Mouse (Mus musculus) heart, adult 2 months (tissue): ENCODE data around the gene Spcs2.

ENCODE experiments used
- EP300 ChIP-seq: fragments of 200-500 bp; IDR thresholded peaks from 2 replicates; pipeline ENCODE4 v1.6.1; 2011; ENCODE audit warnings: low read depth, low read length, control low read depth; ENCODE audit not compliant: insufficient read depth
- POLR2A ChIP-seq: fragments of 200-500 bp; IDR thresholded peaks from 2 replicates; pipeline ENCODE4 v1.6.1; 2011; ENCODE audit warnings: mild to moderate bottlenecking, low read depth, low read length, control low read depth; ENCODE audit not compliant: insufficient read depth

- no peak for TF ChIP-seq POLR2A
- no peak for TF ChIP-seq EP300
Measured at GRCm38 (mm10) chr7:99893967-99894366, 30.7 kb upstream of the Spcs2 start.
